Mouse (Mus musculus): Measurements from ENCODE around the gene Gm20835.
"Not testable (repeated sequence)": the region's sequence is repeated elsewhere in the genome, so short reads cannot be mapped to it uniquely, and the experiment has no call there.

The Gm20835 gene

DNA sequence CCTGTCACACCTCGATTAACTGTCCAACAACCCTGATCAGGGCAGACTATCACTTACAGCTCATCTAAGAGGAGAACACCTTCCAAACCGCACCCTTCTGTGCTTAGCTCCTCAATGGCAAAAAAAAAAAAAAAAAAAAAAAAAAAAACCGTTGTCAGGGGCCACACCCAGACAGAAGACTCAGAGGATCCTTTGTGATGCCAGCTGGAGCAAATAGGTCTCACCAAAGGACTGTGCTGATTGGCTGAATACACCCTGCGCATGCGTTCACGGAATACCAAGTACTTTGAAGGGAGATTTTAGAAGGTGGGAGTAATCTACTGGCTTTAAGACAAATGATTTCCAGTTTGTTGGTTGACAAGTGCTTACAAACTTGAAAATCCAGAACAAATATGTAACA lies at the start of gene Gm20835:
TSS of gene Gm20835 (minus strand) at position 101 of the 400 bp plus-strand sequence.
- not testable (repeated sequence) for DNase-seq

Measured in cerebellum, adult 18-20 months (tissue).